Mouse (Mus musculus) CH12F3 (cell line): ENCODE measurements around the gene Tpi1.
"Not testable (repeated sequence)": the region's sequence is repeated elsewhere in the genome, so short reads cannot be mapped to it uniquely, and the experiment has no call there.

Experiments
- in situ Hi-C: fragments of 300-500 bp; cut with MboI; formaldehyde crosslinking; loops from 2 replicates; pipeline ENCODE4 v1.14.3; 2020; ENCODE audit warnings: low sequenced_read_pairs

The Tpi1 gene

DNA sequence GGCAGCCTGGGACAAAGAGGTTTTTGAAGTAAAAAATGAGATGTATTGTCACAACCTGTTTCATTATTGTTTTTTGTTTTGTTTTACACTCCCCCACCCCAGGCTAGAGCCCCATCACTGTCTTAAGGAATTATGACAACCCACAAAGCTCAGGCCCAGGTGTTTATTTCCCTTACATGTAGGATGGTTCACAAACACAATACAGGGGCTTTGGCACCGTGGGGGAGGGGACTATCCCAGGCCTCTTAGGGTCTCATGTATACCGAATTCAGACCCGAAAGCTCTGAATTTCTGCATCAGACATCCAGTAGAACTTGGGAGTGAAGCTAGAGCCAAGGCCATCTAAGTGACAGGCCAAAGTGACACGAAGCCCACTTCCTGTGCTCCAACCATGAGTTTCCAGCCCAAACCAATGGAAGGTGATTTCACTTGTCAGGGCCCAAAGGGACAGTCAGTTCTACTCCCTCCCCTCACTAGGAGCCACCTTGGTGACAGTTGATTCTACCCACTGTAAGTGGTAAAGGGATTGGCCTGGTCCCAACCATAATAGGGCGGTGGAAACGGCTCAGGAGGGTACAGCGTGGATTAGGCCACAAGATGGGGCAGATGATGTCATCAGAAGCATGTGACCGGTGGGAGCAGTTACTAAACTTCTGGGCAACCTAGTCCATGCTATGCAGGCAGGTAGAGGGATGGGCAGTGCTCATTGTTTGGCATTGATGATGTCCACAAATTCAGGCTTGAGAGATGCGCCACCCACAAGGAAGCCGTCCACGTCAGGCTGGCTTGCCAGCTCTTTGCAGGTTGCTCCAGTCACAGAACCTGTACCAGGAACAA lies 3.3 kb downstream of the Tpi1 start:
- in situ Hi-C loops = not testable (repeated sequence)

DNA sequence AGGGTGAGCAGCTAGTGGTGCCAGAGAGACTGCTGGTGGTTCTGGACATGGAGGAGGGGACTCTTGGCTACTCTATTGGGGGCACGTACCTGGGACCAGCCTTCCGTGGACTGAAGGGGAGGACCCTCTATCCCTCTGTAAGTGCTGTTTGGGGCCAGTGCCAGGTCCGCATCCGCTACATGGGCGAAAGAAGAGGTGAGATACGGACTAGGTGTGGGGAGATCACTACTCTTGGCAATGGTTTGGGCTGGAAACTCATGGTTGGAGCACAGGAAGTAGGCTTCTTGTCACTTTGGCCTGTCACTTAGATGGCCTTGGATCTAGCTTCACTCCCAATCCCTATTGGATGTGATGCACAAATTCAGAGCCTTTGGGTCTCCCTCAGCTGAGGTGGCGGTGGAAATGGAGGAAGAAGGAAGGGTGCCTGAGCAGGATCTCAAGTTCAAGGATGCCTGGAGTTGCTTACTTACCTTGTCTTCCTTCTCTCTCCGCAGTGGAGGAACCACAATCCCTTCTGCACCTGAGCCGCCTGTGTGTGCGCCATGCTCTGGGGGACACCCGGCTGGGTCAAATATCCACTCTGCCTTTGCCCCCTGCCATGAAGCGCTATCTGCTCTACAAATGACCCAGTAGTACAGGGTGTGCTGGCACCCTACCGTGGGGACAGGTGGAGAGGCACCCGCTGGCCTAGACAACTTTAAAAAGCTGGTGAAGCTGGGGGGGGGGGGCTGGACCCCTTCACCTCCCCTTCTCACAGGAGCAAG lies 4.1 kb downstream of the Tpi1 start:
- in situ Hi-C loops = no loop called here

DNA sequence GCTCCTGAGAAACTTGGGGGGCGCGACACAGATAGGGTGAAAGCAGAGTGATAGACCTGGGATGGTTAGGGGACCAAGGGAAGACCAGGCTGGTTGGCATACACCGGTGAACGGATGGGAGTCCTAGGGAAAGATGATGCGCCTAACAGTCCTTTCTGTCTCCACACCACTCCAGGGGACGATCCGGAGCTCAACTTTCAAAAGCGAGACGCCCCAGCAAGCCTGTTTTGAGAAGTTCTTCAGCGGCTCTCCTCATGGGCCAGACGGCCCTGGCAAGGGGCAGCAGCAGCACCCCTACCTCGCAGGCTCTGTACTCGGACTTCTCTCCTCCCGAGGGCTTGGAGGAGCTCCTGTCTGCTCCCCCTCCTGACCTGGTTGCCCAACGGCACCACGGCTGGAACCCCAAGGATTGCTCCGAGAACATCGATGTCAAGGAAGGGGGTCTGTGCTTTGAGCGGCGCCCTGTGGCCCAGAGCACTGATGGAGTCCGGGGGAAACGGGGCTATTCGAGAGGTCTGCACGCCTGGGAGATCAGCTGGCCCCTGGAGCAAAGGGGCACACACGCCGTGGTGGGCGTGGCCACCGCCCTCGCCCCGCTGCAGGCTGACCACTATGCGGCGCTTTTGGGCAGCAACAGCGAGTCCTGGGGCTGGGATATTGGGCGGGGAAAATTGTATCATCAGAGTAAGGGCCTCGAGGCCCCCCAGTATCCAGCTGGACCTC lies 4.9 kb downstream of the Tpi1 start:
- in situ Hi-C loops = no loop called here

DNA sequence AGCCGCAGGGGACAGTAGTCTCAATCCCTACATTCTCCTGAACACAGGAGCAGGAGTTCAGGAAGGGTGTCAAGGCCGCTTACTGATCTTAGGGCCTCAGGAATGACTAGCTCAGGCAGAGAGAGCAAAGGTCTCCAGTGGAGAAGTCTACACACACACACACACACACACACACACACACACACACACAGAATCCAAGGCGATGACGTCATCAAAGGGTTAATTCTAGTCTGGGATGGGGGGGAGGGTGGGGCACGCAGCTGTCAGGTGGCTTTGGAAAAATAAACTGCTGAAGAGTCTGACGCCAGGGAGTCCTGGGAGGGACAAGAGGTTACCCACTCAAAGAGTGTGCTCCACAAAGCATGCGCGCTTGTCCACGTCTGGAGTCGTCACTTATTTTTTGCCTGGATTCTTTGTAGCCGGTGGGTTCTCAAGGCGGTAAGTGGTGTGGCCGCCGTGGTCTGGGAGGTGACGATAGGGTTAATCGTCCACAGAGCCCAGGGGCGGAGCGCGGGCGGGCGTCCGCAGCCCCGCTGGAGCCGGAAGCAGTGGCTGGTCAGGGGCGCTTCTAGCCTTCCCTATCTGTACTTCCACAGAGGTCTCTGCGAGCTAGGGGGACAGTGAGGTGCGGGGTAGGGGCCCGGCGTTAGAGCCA lies 5.6 kb downstream of the Tpi1 start, which contains the start of gene Spsb2:
Gene Spsb2, plus strand, starts transcription at position 304 of the 655 bp plus-strand sequence.
- in situ Hi-C loops = no loop called here

DNA sequence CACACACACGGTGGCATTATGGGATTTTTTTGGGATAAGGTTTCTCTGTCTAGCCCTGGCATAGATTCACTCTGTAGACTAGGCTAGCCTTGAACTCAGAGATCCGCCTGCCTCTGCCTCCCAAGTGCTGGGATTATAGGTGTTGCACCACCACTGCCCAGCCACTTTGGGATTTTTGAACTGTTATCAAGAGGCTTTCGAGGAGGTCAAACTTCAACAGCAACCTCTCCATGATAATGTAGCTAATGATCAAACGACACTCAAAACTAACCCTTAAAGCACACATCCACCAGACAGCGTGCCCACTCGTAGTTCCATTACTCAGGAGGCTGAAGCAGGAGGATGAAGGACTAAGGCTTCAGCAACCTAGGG lies 6.1 kb downstream of the Tpi1 start:
- in situ Hi-C loops = no loop called here

DNA sequence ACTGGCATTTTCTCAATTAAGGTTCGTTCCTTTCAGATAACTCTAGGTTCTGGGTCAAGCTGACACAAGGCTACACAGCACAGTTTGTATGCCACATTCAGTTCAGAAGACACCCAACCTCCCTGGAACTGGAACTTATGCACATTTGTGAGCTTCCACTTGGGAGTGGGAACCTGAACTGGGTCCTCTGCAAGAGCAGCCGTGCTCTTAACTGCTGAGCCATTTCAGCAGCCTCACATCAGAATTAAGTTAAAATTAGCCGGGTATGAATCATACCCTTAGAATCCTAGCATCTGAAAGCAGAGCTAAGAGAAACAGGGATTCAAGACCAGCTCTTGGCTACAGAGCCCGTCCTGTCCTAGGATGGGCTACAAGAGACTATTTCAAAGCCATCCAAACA lies 6.7 kb downstream of the Tpi1 start:
- in situ Hi-C loops = no loop called here

DNA sequence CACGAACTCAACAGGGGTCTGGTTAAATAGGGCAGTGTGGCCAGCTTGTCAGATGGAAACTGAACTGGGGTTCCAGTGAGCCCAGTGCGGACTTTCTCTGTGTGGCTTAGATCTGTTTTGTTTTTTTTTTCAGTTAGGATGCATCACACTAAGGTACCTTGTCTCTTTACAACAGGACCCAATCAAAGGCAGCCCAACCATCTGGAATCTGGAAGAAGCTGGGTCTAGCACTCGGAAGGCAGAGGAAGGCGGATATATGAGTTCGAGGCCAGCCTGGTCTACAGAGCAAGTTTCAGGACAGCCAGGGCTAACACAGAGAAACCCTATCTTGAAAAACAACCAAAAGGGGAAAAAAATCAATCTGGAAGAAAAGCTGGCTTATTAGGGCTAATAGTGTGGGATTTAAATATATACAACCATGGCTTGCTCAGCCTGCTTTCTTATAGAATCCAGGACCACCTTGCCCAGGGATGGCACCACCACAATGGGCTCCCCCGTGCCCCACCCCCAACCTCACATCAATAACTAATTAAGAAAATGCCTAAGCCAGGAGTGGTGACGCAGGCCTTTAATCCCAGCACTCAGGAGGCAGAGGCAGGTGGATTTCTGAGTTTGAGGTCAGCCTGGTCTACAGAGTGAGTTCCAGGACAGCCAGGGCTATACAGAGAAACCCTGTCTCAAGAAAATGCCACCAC lies 7.5 kb downstream of the Tpi1 start:
- in situ Hi-C loops = no loop called here

DNA sequence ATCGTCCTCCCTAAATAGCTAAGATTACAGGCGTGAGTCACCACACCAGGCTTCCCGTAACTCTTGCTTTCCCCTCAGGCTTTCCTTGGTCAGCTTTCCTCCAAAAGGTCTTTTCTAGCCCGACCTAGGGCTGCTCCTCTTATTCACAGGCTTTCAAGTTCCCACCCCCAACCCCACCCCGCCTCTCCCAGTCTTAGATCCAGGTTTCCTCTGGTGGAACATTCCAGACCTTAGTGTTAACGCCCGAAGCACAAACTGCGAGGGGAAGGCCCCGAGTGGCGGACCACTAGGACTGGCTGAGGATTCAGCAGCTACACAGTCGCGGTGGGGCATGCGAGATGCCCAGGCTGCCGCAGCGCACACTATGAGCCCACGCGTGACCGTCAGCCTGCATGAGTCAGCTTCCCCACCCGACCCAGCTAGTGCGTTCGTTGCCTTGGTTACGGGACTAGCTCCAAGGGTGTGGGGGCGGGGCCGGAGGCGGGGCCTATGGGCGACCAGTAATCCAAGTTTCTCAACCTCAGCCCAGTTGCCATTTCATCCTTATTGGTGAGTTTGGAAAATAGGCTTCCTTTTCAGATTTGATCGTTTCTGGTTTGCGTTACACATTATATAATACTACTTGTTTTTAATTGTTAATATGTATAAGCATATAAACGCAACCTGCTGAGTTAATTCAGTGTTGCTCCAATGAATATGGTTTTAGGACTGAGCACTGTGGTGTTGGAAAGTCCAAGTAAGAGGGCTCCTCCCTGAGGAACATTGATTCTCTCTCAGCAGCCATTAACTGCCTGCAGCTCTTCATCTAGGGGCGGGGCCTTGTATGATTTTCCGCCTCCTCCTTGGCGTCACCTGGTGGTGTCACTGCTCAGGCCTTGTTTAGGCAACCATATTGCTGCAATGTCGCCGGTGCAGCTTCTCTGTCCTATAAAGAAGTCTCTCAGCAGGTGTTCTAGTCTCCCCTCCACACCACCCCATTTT lies 8.5 kb downstream of the Tpi1 start:
- in situ Hi-C loops = no loop called here

DNA sequence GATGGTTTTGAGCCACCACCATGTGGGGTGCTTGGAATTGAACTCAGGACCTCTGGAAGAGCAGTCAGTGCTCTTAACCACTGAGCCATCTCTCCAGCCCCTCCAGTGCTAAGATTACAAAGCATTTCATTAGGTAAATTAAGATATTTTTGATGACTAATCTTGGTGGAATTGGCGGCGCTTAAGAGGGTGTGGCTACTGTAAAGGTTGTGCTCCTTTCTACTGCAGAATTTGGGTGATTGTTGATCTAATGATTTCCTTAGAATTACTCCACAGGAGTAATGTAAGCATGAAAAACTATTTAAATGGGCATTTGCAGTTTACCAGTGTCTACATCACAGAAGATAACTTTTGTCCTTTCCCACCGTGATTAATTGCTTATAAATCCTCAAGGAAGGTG lies 9.8 kb downstream of the Tpi1 start:
- in situ Hi-C loops = no loop called here

DNA sequence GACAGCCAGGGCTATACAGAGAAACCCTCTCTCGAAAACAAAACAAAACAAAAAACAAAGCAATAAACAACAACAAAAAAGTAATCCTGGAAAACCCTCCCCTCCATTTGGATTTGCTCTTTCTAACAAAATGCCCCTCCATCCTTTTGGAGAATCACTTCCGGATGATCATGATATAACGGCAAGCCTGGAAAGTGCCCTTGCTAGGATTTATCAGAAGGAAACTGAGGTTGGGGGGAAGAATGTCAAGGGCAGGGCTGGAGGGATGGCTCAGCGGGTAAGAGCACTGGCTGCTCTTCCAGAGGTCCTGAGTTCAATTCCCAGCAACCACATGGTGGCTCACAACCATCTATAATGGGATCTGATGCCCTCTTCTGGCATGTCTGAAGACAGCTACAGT lies 10.4 kb downstream of the Tpi1 start:
- in situ Hi-C loops = not testable (repeated sequence)

DNA sequence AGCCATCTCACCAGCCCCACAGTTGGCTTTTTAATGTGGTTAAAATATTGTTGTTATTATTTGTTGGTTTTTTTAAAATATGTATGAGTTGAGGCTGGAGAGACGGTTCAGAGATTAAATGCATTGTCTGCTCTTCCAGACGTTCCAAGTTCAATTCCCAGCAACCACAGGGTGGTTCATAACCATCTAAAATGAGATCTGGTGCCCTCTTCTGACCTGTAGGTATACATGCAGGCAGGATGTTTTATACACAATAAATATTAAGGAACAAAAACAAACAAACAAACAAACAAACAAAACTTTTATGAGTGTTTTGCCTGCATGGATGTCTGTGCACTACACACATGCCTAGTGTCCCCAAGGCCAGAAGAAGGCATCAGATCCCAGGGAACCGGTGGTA lies 11.0 kb downstream of the Tpi1 start:
- in situ Hi-C loops = no loop called here

DNA sequence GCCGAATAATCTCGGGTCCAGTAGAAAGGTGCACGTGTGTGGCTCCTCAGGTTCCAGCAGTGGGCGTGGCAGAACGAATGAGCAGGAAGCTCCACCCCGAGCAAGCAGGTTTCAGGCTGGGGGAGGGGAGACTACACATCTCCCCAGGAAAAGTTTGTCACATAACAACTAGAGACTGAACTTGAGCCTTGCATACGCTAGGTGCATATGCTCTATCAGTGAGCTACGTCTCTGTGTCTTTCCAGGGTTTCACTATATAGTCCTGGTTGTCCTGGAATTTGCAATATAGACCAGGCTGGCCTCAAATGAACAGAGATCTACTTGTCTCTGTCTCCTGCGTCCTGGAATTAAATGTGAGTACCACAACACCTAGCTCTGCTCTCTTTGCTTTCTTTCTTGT lies 11.7 kb downstream of the Tpi1 start:
- in situ Hi-C loops = not testable (repeated sequence)

DNA sequence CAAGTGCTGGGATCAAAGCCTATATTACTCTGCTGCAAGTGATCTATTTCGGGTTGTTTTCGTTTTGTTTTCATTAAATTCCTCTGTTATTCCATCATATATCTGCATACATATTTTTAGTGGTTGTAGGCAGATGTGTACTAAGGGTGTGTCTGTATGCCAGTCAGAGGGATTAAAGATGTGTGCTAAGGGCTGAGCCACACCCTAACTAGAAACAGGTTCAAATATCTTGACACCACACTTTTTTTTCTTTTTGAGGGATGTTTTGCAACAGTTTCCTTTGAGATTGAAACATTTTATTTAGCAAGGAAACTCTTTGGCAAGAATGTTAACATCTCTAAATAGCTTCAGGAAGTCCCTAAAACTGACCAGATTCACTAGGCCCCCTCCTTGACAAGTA lies 17.9 kb downstream of the Tpi1 start:
- in situ Hi-C loops = no loop called here

DNA sequence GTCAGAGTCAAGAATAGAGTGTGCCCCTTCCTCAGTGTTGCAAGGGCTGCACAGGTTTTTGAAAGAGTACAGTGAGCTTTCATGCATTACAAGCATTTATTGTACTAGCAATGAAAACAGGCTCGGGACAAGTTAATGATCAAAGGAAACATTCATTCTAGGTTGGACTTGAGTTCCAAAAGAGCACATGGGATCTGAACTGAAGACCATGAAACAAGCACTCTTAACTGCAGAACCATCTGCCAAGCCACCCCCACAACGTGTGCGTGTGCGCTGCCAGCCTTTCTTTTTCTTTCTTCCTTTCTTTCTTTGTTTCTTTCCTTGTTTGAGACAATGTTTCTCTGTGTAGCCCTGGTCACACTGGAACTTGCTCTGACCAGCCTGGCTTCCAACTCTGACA lies 18.3 kb downstream of the Tpi1 start:
- in situ Hi-C loops = no loop called here

DNA sequence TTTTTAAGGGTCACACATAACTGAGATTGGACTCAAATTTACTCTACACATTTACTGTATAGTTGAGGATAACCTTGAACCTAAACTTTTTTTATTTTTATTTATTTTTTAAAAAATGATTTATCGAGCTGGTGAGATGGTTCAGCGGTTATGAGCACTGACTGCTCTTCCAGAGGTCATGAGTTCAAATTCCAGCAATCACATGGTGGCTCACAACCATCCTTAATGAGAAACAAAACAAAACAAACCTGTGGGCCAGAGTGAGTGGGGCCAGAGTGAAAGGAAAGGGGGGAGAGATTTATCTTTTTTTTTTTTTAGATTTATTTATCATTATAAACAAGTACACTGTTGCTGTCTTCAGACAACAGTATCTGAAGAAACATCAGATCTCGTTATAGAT lies 22.2 kb downstream of the Tpi1 start:
- in situ Hi-C loops = no loop called here

DNA sequence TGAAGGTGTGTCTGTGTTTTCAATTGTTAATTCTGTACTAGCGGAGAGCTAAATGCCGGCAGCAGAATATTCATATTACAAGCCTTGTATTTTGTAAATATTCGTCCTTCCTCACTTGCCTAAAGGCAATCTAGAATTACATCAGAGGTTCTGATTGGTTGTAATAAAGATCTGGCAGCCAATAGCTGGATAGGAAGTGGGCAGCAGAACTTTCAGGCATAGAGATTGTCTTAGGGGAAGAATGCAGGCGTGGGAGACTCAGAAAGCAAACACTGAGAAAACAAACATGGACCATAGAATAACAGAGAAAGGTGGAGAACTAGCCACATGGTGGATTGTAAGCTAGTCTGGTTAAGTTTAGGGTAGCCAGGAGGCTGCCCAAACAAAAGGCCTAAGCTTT lies 24.0 kb downstream of the Tpi1 start:
- in situ Hi-C loops = no loop called here

DNA sequence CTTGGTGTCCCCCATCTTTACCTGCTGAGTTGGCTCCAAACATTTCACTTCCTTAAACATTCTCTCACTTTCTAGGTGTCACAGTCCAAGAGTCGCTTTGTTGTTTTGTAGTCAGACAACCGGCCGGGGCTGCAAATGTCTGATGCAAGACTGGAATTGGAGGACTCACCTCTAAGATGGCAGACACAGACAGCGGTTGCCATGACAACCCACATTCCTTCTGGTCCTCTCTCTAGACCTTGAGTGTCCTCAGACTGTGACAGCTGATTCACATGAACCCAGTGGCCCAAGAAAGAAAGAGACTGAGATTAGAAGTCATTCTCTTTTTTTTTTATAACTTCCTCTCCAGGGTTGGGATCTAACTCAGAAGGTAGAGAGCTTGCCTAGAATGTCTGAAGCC lies 24.6 kb downstream of the Tpi1 start:
- in situ Hi-C loops = no loop called here

DNA sequence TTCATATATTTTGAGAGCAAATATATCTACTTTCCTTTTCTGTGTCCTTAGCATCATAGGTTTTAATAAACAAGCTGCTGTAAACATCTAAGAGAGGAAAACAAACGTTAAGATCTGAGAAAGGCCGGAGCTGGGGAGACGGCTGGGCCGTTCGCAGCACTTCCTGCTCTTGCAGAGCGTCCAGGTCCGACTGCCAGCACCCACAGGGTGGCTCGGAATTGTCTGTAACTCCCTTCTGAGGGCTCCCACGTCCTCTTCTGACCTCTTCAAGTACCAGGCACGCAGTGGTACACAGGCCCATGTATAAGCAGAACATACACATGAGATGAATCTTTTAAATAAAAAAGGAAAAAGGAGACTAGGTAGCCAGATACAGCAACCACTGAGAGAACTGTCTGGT lies 26.4 kb downstream of the Tpi1 start:
- in situ Hi-C loops = no loop called here

DNA sequence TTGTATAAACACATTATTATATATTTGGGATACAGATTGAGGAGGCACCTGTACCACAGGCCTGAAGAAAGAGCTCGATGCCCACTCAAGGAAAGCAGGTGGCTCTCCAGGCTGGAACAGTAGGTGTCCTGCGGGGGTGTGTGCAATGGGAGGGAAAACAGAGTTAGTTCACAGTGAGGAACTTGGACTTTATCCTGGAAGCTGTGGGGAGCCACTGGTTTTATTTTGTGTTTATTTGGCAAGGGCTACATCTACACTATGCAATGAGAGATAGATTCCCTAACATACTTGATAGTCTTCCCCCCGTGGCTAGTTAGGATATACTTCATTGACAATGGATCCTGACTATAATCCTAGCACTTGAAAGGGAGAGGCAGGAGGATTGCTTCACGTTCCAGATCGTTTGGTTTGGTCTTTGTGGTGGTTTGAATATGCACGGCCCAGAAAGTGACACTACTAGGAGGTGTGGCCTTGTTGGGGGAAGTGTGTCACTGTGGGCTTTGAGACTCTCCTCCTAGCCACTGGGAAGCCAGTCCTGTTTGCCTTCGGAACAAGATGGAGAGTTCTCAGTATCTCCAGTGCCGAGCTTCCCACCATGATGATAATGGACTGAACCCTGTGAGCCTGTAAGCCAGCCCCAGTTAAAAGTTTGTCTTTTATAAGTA lies 27.2 kb downstream of the Tpi1 start:
- in situ Hi-C loops = no loop called here
